ENCODE assay signal across 10 mouse cellular contexts in the genomic region with DNA sequence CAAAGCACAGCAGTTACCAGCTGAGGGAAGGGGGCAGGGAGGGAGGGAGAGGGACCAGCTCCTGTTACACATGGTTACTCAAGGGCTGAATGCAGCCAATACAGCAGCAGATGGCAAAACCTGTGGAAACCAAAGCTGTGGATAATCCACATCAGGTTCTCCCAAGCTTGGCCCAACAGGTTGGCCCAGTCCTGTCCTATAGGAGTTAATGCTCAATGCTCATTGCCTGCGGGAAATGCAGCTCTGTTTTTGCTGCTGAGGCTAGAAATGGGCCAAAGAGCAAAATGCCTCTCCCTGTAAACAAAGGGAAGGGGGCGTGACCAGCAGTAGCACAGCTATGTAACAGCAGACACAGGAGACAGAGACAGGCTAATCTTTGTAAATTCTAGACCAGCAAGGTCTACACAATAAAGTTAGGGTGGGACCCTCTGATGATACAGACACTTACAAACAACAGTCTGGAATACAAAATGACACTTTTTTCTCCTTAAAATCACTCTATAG.
"Had no signal": no experiment of that assay in that cellular context is flagged by ENCODE, and none has a peak within 500 bp of the region (broad histone marks: within the 10 kb centered on the region; RNA-seq: fewer than 3 reads in every experiment).

No protein-coding gene starts in this region.

- DNase-seq: kidney, adult 18-20 months; kidney, adult 9 months; kidney, postnatal 25 days; layer of hippocampus, postnatal 36 days; liver, embryonic 13.5 days; lung, embryonic 14.5 days; spleen, adult 18-20 months; thymus, adult 2 months; thymus, postnatal 14 days; thymus, postnatal 4 days had no signal
